Mouse (Mus musculus): ENCODE measurements around the gene Gns. TPM values are rescaled to one million over a fixed set of nuclear protein-coding genes. Genes with fewer than 3 reads are reported as not detected.

Gene Gns
- polyA plus RNA-seq, 2 experiments: 7.3 to 12.2 TPM

DNA sequence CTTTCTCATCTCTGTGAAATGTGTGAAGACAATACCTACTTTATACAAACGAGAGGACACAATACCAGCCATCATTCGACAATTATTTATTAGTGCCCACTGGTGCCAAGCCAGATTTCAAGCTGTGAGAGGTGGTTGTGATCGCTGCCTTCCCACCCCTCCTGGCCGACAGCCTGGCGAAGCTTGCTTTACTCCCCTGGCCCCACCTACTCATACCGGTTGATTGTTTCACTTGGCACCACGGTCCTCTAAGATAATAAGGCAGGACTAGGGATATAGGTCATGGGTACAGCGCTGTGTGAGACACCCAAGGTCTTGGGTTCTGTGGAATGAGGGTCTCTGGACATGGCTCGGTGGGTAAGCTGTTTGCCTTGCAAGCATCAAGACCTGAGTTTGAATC, 56.1 kb downstream of the Gns start:
- H3K27me3 ChIP-seq (ENCODE audit: control insufficient read depth, insufficient read depth, low read length): no peaks in the 10 kb centered on the region
- H3K4me2 ChIP-seq (ENCODE audit: low read depth): no peak overlapping the region
- no peaks in the 10 kb centered on the region for H3K9me3 ChIP-seq (ENCODE audit: control insufficient read depth, low read length)
- H3K4me3 ChIP-seq (ENCODE audit: insufficient read depth in 1 of 2, low read depth in 2 of 2, low read length in 2 of 2): no peak overlapping the region
- no peak overlapping the region for H3K9ac ChIP-seq (replicated peaks)
- DNase-seq (ENCODE audit: low read depth in 3 of 3, low spot score in 3 of 3) (no peak), ATAC-seq (ENCODE audit: insufficient read depth) (no peak)
- peaks cover 0 to 16% of the 10 kb centered on the region in 2 experiments; a peak in 3 of 4 replicates for H3K4me1 ChIP-seq (replicated peaks; ENCODE audit: control insufficient read depth in 2 of 2, insufficient read depth in 2 of 2, low read length in 1 of 2)
- H3K36me3 ChIP-seq (replicated peaks; ENCODE audit: control insufficient read depth, insufficient read depth, low read depth): no peaks in the 10 kb centered on the region
- no peak for TF ChIP-seq CTCF (IDR thresholded peaks at IDR 0.05; ENCODE audit: low read depth)
- TF ChIP-seq EP300 (IDR thresholded peaks at IDR 0.05; ENCODE audit: low read depth): no peak
- WGBS (ENCODE audit: insufficient replicate concordance): 76% methylated on average over 9 of the region's 9 CpGs
- H3K27ac ChIP-seq: no peak overlapping the region

DNA sequence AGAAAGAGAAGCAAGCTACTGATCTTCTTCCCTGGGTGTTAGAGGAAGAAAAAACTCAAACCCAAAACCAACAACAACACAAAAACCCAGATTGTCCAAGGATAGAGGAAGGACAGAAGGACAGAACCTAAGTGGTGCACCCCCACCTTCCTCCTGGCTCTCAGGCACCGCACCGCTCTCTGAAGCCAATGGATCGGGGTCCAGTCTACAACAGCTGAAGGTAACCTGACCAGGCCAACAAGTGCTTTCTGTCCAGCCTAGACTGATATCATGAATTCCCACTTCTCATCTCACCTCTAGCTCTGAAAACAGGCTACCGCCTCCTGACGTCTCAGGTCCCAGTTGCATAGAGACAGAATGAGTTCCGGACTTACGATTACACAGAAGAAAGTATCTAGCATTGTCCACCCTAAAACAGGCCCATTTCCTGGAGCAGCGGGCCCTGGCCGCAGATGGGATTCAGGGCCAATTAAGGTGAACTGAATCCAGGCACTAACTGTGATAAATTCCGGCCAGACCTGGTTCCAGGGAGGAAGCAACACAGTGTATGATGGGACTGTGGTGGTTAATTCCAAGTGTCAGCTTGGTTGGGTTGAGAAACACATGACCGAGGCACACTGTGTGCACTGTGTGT, 56.9 kb downstream of the Gns start:
- WGBS (ENCODE audit: insufficient replicate concordance): 83% methylated on average over 11 of the region's 11 CpGs
- Histone ChIP-seq H3K9me3 (ENCODE audit: control insufficient read depth, low read length) (no peaks in the 10 kb centered on the region), H3K27ac (no peak overlapping the region), H3K27me3 (ENCODE audit: control insufficient read depth, insufficient read depth, low read length) (no peaks in the 10 kb centered on the region), H3K36me3 (replicated peaks; ENCODE audit: control insufficient read depth, insufficient read depth, low read depth) (no peaks in the 10 kb centered on the region), H3K4me2 (ENCODE audit: low read depth) (no peak overlapping the region), H3K4me3 (ENCODE audit: insufficient read depth in 1 of 2, low read depth in 2 of 2, low read length in 2 of 2) (no peak overlapping the region), H3K9ac (replicated peaks) (no peak overlapping the region), H3K4me1 (replicated peaks; ENCODE audit: control insufficient read depth in 2 of 2, insufficient read depth in 2 of 2, low read length in 1 of 2) (peaks cover 0 to 19% of the 10 kb centered on the region in 2 experiments; a peak in 3 of 4 replicates)
- DNase-seq (ENCODE audit: low read depth in 3 of 3, low spot score in 3 of 3): no peak
- TF ChIP-seq CTCF (IDR thresholded peaks at IDR 0.05; ENCODE audit: low read depth) (no peak), EP300 (IDR thresholded peaks at IDR 0.05; ENCODE audit: low read depth) (no peak)
- ATAC-seq (ENCODE audit: insufficient read depth): no peak

DNA sequence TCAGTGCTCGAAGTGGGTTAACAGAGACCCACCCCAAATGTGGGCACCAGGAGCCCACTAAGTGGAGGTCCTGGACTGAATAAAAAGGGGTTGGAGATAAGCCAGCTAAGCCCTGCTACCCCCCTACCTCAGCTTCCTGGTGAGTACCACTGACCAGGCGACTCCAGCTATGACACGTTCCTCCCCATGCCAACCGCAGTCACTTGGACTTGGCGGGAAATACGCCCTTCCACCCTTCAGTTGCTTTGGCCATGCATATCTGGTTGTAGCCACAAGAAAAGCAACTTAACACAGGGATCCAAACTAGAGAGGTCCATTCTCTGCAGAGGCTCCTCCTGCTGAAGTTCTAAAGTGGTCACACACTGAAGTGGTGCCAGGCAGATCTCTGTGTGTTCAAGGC, 57.4 kb downstream of the Gns start:
- no peak overlapping the region for H3K4me2 ChIP-seq (ENCODE audit: low read depth)
- TF ChIP-seq CTCF (IDR thresholded peaks at IDR 0.05; ENCODE audit: low read depth) (no peak), EP300 (IDR thresholded peaks at IDR 0.05; ENCODE audit: low read depth) (no peak)
- DNase-seq (ENCODE audit: low read depth in 3 of 3, low spot score in 3 of 3) (no peak), ATAC-seq (ENCODE audit: insufficient read depth) (no peak)
- no peak overlapping the region for H3K4me3 ChIP-seq (ENCODE audit: insufficient read depth in 1 of 2, low read depth in 2 of 2, low read length in 2 of 2)
- no peak overlapping the region for H3K9ac ChIP-seq (replicated peaks)
- no peaks in the 10 kb centered on the region for H3K27me3 ChIP-seq (ENCODE audit: control insufficient read depth, insufficient read depth, low read length)
- H3K27ac ChIP-seq: no peak overlapping the region
- 77% methylated on average over 6 of the region's 6 CpGs for WGBS (ENCODE audit: insufficient replicate concordance)
- H3K36me3 ChIP-seq (replicated peaks; ENCODE audit: control insufficient read depth, insufficient read depth, low read depth): no peaks in the 10 kb centered on the region
- no peaks in the 10 kb centered on the region for H3K9me3 ChIP-seq (ENCODE audit: control insufficient read depth, low read length)
- H3K4me1 ChIP-seq (replicated peaks; ENCODE audit: control insufficient read depth in 2 of 2, insufficient read depth in 2 of 2, low read length in 1 of 2): peaks cover 0 to 21% of the 10 kb centered on the region in 2 experiments; a peak in 3 of 4 replicates

DNA sequence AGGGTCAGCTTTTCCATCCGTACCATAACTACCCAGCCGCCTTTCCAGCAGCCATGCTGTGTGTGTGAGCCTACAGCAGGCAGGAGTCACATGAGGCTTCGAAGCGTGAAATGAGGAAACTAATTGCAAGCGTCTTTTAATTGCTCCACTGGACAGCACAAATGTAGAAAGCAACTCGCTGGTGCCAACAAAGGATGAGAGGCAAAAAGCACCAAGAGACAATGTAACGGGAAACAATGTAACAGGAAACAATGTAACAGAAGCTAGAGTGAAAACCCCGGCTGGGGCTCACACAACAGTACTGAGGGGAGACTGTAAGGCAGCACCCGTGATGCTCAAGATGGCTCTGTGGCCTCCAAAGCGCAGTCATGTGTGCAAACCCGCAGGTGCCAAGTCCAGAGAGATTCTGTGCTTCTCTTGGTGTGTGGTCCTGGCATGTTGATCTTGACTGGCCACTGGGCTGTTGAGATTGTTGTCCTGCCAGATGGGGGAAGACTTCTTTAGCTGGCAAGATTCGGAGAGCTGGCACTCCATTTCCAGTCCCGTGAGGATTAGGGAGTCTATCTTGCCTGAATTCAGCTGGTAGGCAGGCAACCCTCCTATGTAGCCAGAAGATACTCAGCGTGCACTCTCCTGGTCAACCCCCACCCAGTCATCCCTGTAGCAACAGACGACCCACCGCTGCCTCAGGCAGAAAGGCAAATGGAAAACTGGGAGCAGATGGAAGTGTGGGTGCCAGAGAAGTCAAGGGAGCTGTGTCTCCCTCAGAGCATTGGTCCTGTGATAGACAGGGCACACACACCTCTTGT, 58.9 kb downstream of the Gns start:
- TF ChIP-seq EP300 (IDR thresholded peaks at IDR 0.05; ENCODE audit: low read depth) (no peak), CTCF (IDR thresholded peaks at IDR 0.05; ENCODE audit: low read depth) (no peak)
- Histone ChIP-seq H3K9me3 (ENCODE audit: control insufficient read depth, low read length) (no peaks in the 10 kb centered on the region), H3K27ac (no peak overlapping the region), H3K4me2 (ENCODE audit: low read depth) (no peak overlapping the region), H3K27me3 (ENCODE audit: control insufficient read depth, insufficient read depth, low read length) (no peaks in the 10 kb centered on the region), H3K36me3 (replicated peaks; ENCODE audit: control insufficient read depth, insufficient read depth, low read depth) (no peaks in the 10 kb centered on the region), H3K9ac (replicated peaks) (no peak overlapping the region), H3K4me1 (replicated peaks; ENCODE audit: control insufficient read depth in 2 of 2, insufficient read depth in 2 of 2, low read length in 1 of 2) (peaks cover 0 to 28% of the 10 kb centered on the region in 2 experiments; a peak in 3 of 4 replicates), H3K4me3 (ENCODE audit: insufficient read depth in 1 of 2, low read depth in 2 of 2, low read length in 2 of 2) (no peak overlapping the region)
- WGBS (ENCODE audit: insufficient replicate concordance): 75% methylated on average over 16 of the region's 16 CpGs
- ATAC-seq (ENCODE audit: insufficient read depth) (no peak), DNase-seq (ENCODE audit: low read depth in 3 of 3, low spot score in 3 of 3) (no peak)

DNA sequence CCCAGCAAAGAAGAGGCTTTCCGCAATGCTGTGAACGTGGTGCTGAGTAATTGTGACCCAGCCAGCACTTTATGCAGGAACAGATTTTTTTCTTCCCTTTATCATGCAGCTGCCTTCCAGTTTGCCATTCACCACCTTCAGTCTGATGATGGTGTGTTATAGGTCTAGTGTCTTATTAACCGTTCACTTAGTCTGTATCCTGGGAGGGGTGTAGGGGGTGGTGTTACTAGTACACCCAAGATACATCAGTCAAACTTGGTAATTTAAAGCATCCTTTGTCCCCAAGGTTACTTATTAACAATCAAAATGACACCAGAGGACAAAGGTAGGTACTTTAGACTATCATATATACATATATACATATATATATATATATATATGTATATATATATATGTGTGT, 59.6 kb downstream of the Gns start:
- Histone ChIP-seq H3K27ac (no peak overlapping the region), H3K36me3 (replicated peaks; ENCODE audit: control insufficient read depth, insufficient read depth, low read depth) (no peaks in the 10 kb centered on the region), H3K4me3 (ENCODE audit: insufficient read depth in 1 of 2, low read depth in 2 of 2, low read length in 2 of 2) (no peak overlapping the region), H3K9me3 (ENCODE audit: control insufficient read depth, low read length) (no peaks in the 10 kb centered on the region), H3K4me2 (ENCODE audit: low read depth) (no peak overlapping the region), H3K9ac (replicated peaks) (no peak overlapping the region), H3K27me3 (ENCODE audit: control insufficient read depth, insufficient read depth, low read length) (no peaks in the 10 kb centered on the region), H3K4me1 (replicated peaks; ENCODE audit: control insufficient read depth in 2 of 2, insufficient read depth in 2 of 2, low read length in 1 of 2) (peaks cover 0 to 27% of the 10 kb centered on the region in 2 experiments; a peak in 3 of 4 replicates)
- DNase-seq (ENCODE audit: low read depth in 3 of 3, low spot score in 3 of 3) (no peak), ATAC-seq (ENCODE audit: insufficient read depth) (no peak)
- 69% methylated on average over 3 of the region's 3 CpGs for WGBS (ENCODE audit: insufficient replicate concordance)
- TF ChIP-seq EP300 (IDR thresholded peaks at IDR 0.05; ENCODE audit: low read depth): no peak
- TF ChIP-seq CTCF (IDR thresholded peaks at IDR 0.05; ENCODE audit: low read depth): no peak

Measured in liver, embryonic 14.5 days (tissue).